In genomic region chr7:100848744-100849143, GRCm38 (mm10) we compare ENCODE assay signal across 7 mouse cellular contexts. TPM values are rescaled to one million over a fixed set of nuclear protein-coding genes. Genes with fewer than 3 reads are reported as not detected.
A peak's percentile ranks its signal among the peaks of the same experiment; 100 is the strongest.
DNase-seq lines count a peak whose midpoint lies in the region; ATAC-seq and TF ChIP-seq lines count a peak whose summit lies in the region.

No protein-coding gene starts in this region.

- no peak for TF ChIP-seq POLR2A in testis, adult 2 months (IDR thresholded peaks at IDR 0.05; ENCODE audit: control insufficient read depth, low read depth, low read length)

- no peaks in the 10 kb centered on the region for H3K27me3 ChIP-seq in testis, adult 2 months (ENCODE audit: control insufficient read depth, insufficient read depth, low read length)
- no peaks in the 10 kb centered on the region for H3K27me3 ChIP-seq in embryonic facial prominence, embryonic 11.5 days (ENCODE audit: control insufficient read depth, insufficient read depth, low read length)

- TF ChIP-seq CTCF in testis, adult 2 months (IDR thresholded peaks at IDR 0.05; ENCODE audit: control insufficient read depth, insufficient read depth, insufficient replicate concordance, low read depth, low read length), result peak; percentile 66; the same call in 1 of the 2 replicates

- 29% methylated on average over 6 of the region's 6 CpGs for WGBS in embryonic facial prominence, embryonic 11.5 days

- no peak overlapping the region for H3K27ac ChIP-seq in testis, adult 2 months (ENCODE audit: control insufficient read depth, insufficient read depth, low read depth, low read length)
- H3K27ac ChIP-seq in embryonic facial prominence, embryonic 11.5 days (replicated peaks; ENCODE audit: low read depth, low read length), result no peak overlapping the region

- DNase-seq in testis, postnatal 14 days (ENCODE audit: low spot score), result no peak
- peak; percentile 77 for DNase-seq in adrenal gland, adult 2 months
- peak; percentile 73 for DNase-seq in embryonic facial prominence, embryonic 11.5 days (ENCODE audit: low spot score)
- peak; percentile 79 to 91 for DNase-seq in kidney, postnatal 36 days
- DNase-seq in lung, adult 18-20 months, result peak; percentile 61 to 66
- peak; percentile 85 for DNase-seq in right cerebral cortex, postnatal 14 days

- ATAC-seq in embryonic facial prominence, embryonic 11.5 days (replicated peaks; ENCODE audit: insufficient number of reproducible peaks, low FRiP score, low TSS enrichment, low read depth), result no peak

- H3K36me3 ChIP-seq in testis, adult 2 months (ENCODE audit: control insufficient read depth, insufficient read depth, low read length), result no peaks in the 10 kb centered on the region
- H3K36me3 ChIP-seq in embryonic facial prominence, embryonic 11.5 days (replicated peaks; ENCODE audit: control insufficient read depth, insufficient read depth, low read depth, low read length), result no peaks in the 10 kb centered on the region

- H3K4me1 ChIP-seq in testis, adult 2 months (ENCODE audit: control insufficient read depth, insufficient read depth, low read length), result no peaks in the 10 kb centered on the region
- no peaks in the 10 kb centered on the region; the same call in 1 of the 2 replicates for H3K4me1 ChIP-seq in embryonic facial prominence, embryonic 11.5 days (ENCODE audit: control insufficient read depth, insufficient read depth, low read length)

- H3K9ac ChIP-seq in embryonic facial prominence, embryonic 11.5 days (replicated peaks; ENCODE audit: low read length), result no peak overlapping the region

- H3K4me2 ChIP-seq in embryonic facial prominence, embryonic 11.5 days (ENCODE audit: low read depth, low read length), result no peak overlapping the region

- no peak overlapping the region for H3K4me3 ChIP-seq in testis, adult 2 months (ENCODE audit: control insufficient read depth, low read depth, low read length)
- no peak overlapping the region for H3K4me3 ChIP-seq in embryonic facial prominence, embryonic 11.5 days (ENCODE audit: low read depth, low read length)

- no peaks in the 10 kb centered on the region for H3K9me3 ChIP-seq in embryonic facial prominence, embryonic 11.5 days (replicated peaks; ENCODE audit: control insufficient read depth, low read length)

RNA-seq across cellular contexts. Expression of gene Relt, which starts 14.5 kb away (rescaled TPM):
- polyA plus RNA-seq in testis, adult 2 months (2012; rRNA removed), result 3.1 and 4.8 TPM in 2 replicates
- total RNA-seq in adrenal gland, adult 2 months (2021), result 1 to 10 TPM; 1.3 to 2.5 TPM
- polyA plus RNA-seq in adrenal gland, adult 2 months (2012; rRNA removed), result 4.5 and 4.6 TPM in 2 replicates
- 1.8 and 2.3 TPM in 2 replicates for polyA plus RNA-seq in embryonic facial prominence, embryonic 11.5 days (2014; fragmentation: Nextera tagmentation; extraction: Ambion mirVana)
